Mouse (Mus musculus) lung, embryonic 15.5 days (tissue): Measurements from ENCODE around the gene Ccdc142. TPM values are rescaled to one million over a fixed set of nuclear protein-coding genes. Genes with fewer than 3 reads are reported as not detected.

Experiments used
- ATAC-seq: fragments of 200-750 bp; cut with Nextera tagmentation; 2 replicates; pipeline ENCODE4 v1.8.0; 2017; ENCODE audit warnings: moderate number of reproducible peaks, borderline replicate concordance; ENCODE audit not compliant: low FRiP score, low TSS enrichment; ENCODE audit errors: extremely low read depth
- H3K27ac ChIP-seq: fragments of 300-500 bp; sonication (generic); 2 replicates; pipeline ENCODE4 v1.5.1; 2015; ENCODE audit warnings: moderate library complexity, mild to moderate bottlenecking, inconsistent platforms
- H3K27me3 ChIP-seq: fragments of 300-500 bp; sonication (generic); 2 replicates; pipeline ENCODE4 v1.6.1; 2015; ENCODE audit warnings: inconsistent platforms
- H3K36me3 ChIP-seq: fragments of 300-500 bp; sonication (generic); 2 replicates; pipeline ENCODE4 v1.6.1; 2015; ENCODE audit warnings: inconsistent platforms
- H3K4me1 ChIP-seq: fragments of 300-500 bp; sonication (generic); 2 replicates; pipeline ENCODE4 v1.6.1; 2015; ENCODE audit warnings: inconsistent platforms
- H3K4me2 ChIP-seq: fragments of 300-500 bp; sonication (generic); 2 replicates; pipeline ENCODE4 v1.6.1; 2015; ENCODE audit warnings: inconsistent platforms, mild to moderate bottlenecking, moderate library complexity
- H3K4me3 ChIP-seq: fragments of 300-500 bp; sonication (generic); 2 replicates; pipeline ENCODE4 v1.5.1; 2015; ENCODE audit warnings: mild to moderate bottlenecking, inconsistent platforms
- H3K9ac ChIP-seq: fragments of 300-500 bp; sonication (generic); 2 replicates; pipeline ENCODE4 v1.6.1; 2015; ENCODE audit warnings: inconsistent platforms
- H3K9me3 ChIP-seq: fragments of 300-500 bp; sonication (generic); 2 replicates; pipeline ENCODE4 v1.6.1; 2016; ENCODE audit warnings: inconsistent platforms
- WGBS: fragments of 180-500 bp; shearing (Covaris S2); methylation state at CpG from one replicate; pipeline ENCODE4 v1.1.7; 2015; 5-methylcytosine and 5-hydroxymethylcytosine counted together
- polyA plus RNA-seq: library from polyadenylated mRNA; unstranded; fragments of >200 nt; fragmentation: Nextera tagmentation; extraction: Ambion mirVana; gene quantifications from 2 replicates; pipeline ENCODE4 v1.2.1, GENCODE M21; 2015

Gene Ccdc142
- polyA plus RNA-seq, 1 experiment from 2014 or later, result 3.2 TPM

GRCm38 (mm10) chr6:83121863-83122710 is 20.7 kb downstream of the Ccdc142 start:
- peaks cover 44% of the 10 kb centered on the region for H3K4me1 ChIP-seq
- no peaks in the 10 kb centered on the region for H3K27me3 ChIP-seq
- H3K9ac ChIP-seq, result peak overlapping the region; percentile 85
- ATAC-seq, result peak; percentile 1; the same call in 1 of the 2 replicates
- H3K27ac ChIP-seq, result peak overlapping the region; percentile 98
- H3K9me3 ChIP-seq, result no peaks in the 10 kb centered on the region
- H3K4me3 ChIP-seq, result peak overlapping the region; percentile 73
- WGBS, result under 1% methylated on average over 47 of the region's 52 CpGs
- peaks cover 26% of the 10 kb centered on the region for H3K36me3 ChIP-seq
- H3K4me2 ChIP-seq, result peak overlapping the region; percentile 97

GRCm38 (mm10) chr6:83122961-83123360 is 21.6 kb downstream of the Ccdc142 start:
- Histone ChIP-seq H3K4me3 (peak overlapping the region; percentile 73), H3K9me3 (no peaks in the 10 kb centered on the region), H3K4me1 (peaks cover 44% of the 10 kb centered on the region), H3K4me2 (peak overlapping the region; percentile 97), H3K9ac (0 out of 2 replicates have a peak overlapping the region, but pooled peaks have one; percentile 8), H3K27me3 (no peaks in the 10 kb centered on the region), H3K27ac (no peak overlapping the region), H3K36me3 (peaks cover 18% of the 10 kb centered on the region)
- no peak for ATAC-seq
- whole genome bisulfite sequencing, result 79% methylated on average over 5 of the region's 5 CpGs

GRCm38 (mm10) chr6:83124851-83125312 is 23.5 kb downstream of the Ccdc142 start:
- H3K27me3 ChIP-seq, result no peaks in the 10 kb centered on the region
- H3K4me2 ChIP-seq, result peak overlapping the region; percentile 94
- H3K9ac ChIP-seq, result peak overlapping the region; percentile 65
- H3K9me3 ChIP-seq, result no peaks in the 10 kb centered on the region
- ATAC-seq, result no peak; the same call in 1 of the 2 replicates
- peak overlapping the region; percentile 68 for H3K4me3 ChIP-seq
- H3K27ac ChIP-seq, result peak overlapping the region; percentile 60
- peaks cover 37% of the 10 kb centered on the region for H3K4me1 ChIP-seq
- WGBS, result under 1% methylated on average over 30 of the region's 30 CpGs
- H3K36me3 ChIP-seq, result no peaks in the 10 kb centered on the region

GRCm38 (mm10) chr6:83125331-83125730 is 23.9 kb downstream of the Ccdc142 start, which contains the start of gene Ino80b:
TSS of gene Ino80b (minus strand) at chr6:83125431.
- 17% methylated on average over 5 of the region's 5 CpGs for WGBS
- H3K4me1 ChIP-seq, result peaks cover 33% of the 10 kb centered on the region
- no peak for ATAC-seq
- no peaks in the 10 kb centered on the region for H3K27me3 ChIP-seq
- H3K9me3 ChIP-seq, result no peaks in the 10 kb centered on the region
- H3K4me2 ChIP-seq, result peak within 1 kb of the TSS; percentile 94
- H3K36me3 ChIP-seq, result no peaks in the 10 kb centered on the region
- H3K4me3 ChIP-seq, result peak within 1 kb of the TSS; percentile 68
- peak within 1 kb of the TSS; percentile 65 for H3K9ac ChIP-seq
- peak within 1 kb of the TSS; percentile 60 for H3K27ac ChIP-seq

GRCm38 (mm10) chr6:83127419-83127818 is 26.0 kb downstream of the Ccdc142 start:
- H3K4me2 ChIP-seq, result no peak overlapping the region
- H3K9me3 ChIP-seq, result no peaks in the 10 kb centered on the region
- H3K27ac ChIP-seq, result no peak overlapping the region
- no peaks in the 10 kb centered on the region for H3K27me3 ChIP-seq
- peaks cover 34% of the 10 kb centered on the region for H3K4me1 ChIP-seq
- ATAC-seq, result no peak
- WGBS, result 91% methylated on average over 5 of the region's 5 CpGs
- no peak overlapping the region for H3K4me3 ChIP-seq
- H3K36me3 ChIP-seq, result no peaks in the 10 kb centered on the region
- H3K9ac ChIP-seq, result no peak overlapping the region

GRCm38 (mm10) chr6:83131469-83132034 is 30.2 kb downstream of the Ccdc142 start:
- ATAC-seq, result peak; percentile 39; the same call in 1 of the 2 replicates
- H3K27me3 ChIP-seq, result no peaks in the 10 kb centered on the region
- no peaks in the 10 kb centered on the region for H3K9me3 ChIP-seq
- no peaks in the 10 kb centered on the region for H3K36me3 ChIP-seq
- H3K4me2 ChIP-seq, result peak overlapping the region; percentile 24; the same call in 1 of the 2 replicates
- H3K27ac ChIP-seq, result peak overlapping the region; percentile 74
- peaks cover 30% of the 10 kb centered on the region for H3K4me1 ChIP-seq
- H3K4me3 ChIP-seq, result no peak overlapping the region
- WGBS, result 39% methylated on average over 6 of the region's 6 CpGs
- H3K9ac ChIP-seq, result no peak overlapping the region

- H3K36me3 ChIP-seq, result no peaks in the 10 kb centered on the region
- no peaks in the 10 kb centered on the region for H3K27me3 ChIP-seq
- no peak for ATAC-seq
- peak overlapping the region; percentile 46 for H3K27ac ChIP-seq
- no peaks in the 10 kb centered on the region for H3K9me3 ChIP-seq
- H3K9ac ChIP-seq, result no peak overlapping the region
- H3K4me1 ChIP-seq, result peaks cover 30% of the 10 kb centered on the region
- no peak overlapping the region for H3K4me2 ChIP-seq
- 68% methylated on average over 9 of the region's 9 CpGs for WGBS
- no peak overlapping the region for H3K4me3 ChIP-seq
Measured at GRCm38 (mm10) chr6:83132176-83132919, 30.9 kb downstream of the Ccdc142 start.

GRCm38 (mm10) chr6:83134226-83134625 is 32.8 kb downstream of the Ccdc142 start:
- Histone ChIP-seq H3K9ac (no peak overlapping the region), H3K4me2 (no peak overlapping the region), H3K4me3 (no peak overlapping the region), H3K27ac (no peak overlapping the region), H3K36me3 (no peaks in the 10 kb centered on the region), H3K4me1 (peaks cover 46% of the 10 kb centered on the region), H3K27me3 (no peaks in the 10 kb centered on the region), H3K9me3 (no peaks in the 10 kb centered on the region)
- ATAC-seq, result no peak
- 64% methylated on average over 3 of the region's 3 CpGs for WGBS

GRCm38 (mm10) chr6:83134951-83135513 is 33.6 kb downstream of the Ccdc142 start, which contains the start of gene Rtkn:
TSS of gene Rtkn (plus strand) at chr6:83135463.
- Histone ChIP-seq H3K27ac (peak within 1 kb of the TSS; percentile 100), H3K4me2 (peak within 1 kb of the TSS; percentile 86), H3K4me3 (peak within 1 kb of the TSS; percentile 59), H3K9me3 (no peaks in the 10 kb centered on the region), H3K9ac (peak within 1 kb of the TSS; percentile 85), H3K4me1 (peaks cover 47% of the 10 kb centered on the region), H3K27me3 (no peaks in the 10 kb centered on the region), H3K36me3 (no peaks in the 10 kb centered on the region)
- ATAC-seq, result no peak
- 49% methylated on average over 7 of the region's 7 CpGs for WGBS

- H3K4me2 ChIP-seq, result peak overlapping the region; percentile 86
- H3K9ac ChIP-seq, result peak overlapping the region; percentile 85
- no peaks in the 10 kb centered on the region for H3K27me3 ChIP-seq
- H3K36me3 ChIP-seq, result no peaks in the 10 kb centered on the region
- 2% methylated on average over 34 of the region's 37 CpGs for WGBS
- peak overlapping the region; percentile 59 for H3K4me3 ChIP-seq
- H3K9me3 ChIP-seq, result no peaks in the 10 kb centered on the region
- peak overlapping the region; percentile 100 for H3K27ac ChIP-seq
- H3K4me1 ChIP-seq, result peaks cover 47% of the 10 kb centered on the region
- no peak for ATAC-seq
Measured at GRCm38 (mm10) chr6:83135571-83136161, 34.3 kb downstream of the Ccdc142 start.
